Comparison of ENCODE assay signal across 9 mouse cellular contexts in genomic region chr7:59230768-59231167, GRCm38 (mm10). TPM values are rescaled to one million over a fixed set of nuclear protein-coding genes. Genes with fewer than 3 reads are reported as not detected.
DNase-seq lines count a peak whose midpoint lies in the region; ATAC-seq and TF ChIP-seq lines count a peak whose summit lies in the region.
"Had no signal": no experiment of that assay in that cellular context is flagged by ENCODE, and none has a peak within 500 bp of the region (broad histone marks: within the 10 kb centered on the region; RNA-seq: fewer than 3 reads in every experiment).

No protein-coding gene starts in this region.

- no peaks in the 10 kb centered on the region for H3K4me1 ChIP-seq in heart, embryonic 10.5 days
- H3K4me1 ChIP-seq in CH12.LX (ENCODE audit: control insufficient read depth in 1 of 2, insufficient read depth in 2 of 2) = 0 out of 4 replicates have a peak, but pooled peaks cover 0 to 6% of the 10 kb centered on the region in 2 experiments
- peaks cover 11% of the 10 kb centered on the region for H3K4me1 ChIP-seq in forebrain, postnatal 0 days (ENCODE audit: insufficient read depth)
- H3K4me1 ChIP-seq in liver, embryonic 15.5 days (replicated peaks) = peaks cover 24% of the 10 kb centered on the region

- 73% methylated on average over 5 of the region's 5 CpGs for WGBS in heart, embryonic 10.5 days
- 47% methylated on average over 5 of the region's 5 CpGs for WGBS in forebrain, postnatal 0 days
- 54% methylated on average over 5 of the region's 5 CpGs for WGBS in liver, embryonic 15.5 days (ENCODE audit: insufficient replicate concordance)

- ATAC-seq in forebrain, postnatal 0 days = no peak
- ATAC-seq in liver, embryonic 15.5 days (ENCODE audit: insufficient read depth) = no peak

- no peak for DNase-seq in heart, embryonic 10.5 days (ENCODE audit: low spot score)
- DNase-seq in heart, adult 11 months = no peak
- DNase-seq in CH12.LX (ENCODE audit: extremely low read depth) = no peak
- no peak for DNase-seq in forebrain, postnatal 0 days
- no peak for DNase-seq in spleen, postnatal 10 days (ENCODE audit: low spot score in 2 of 2)
- DNase-seq in urinary bladder, postnatal 36 days (ENCODE audit: low spot score in 2 of 2) = no peak
- DNase-seq in spleen, postnatal 4 days (ENCODE audit: low spot score in 2 of 2) = no peak
- DNase-seq: kidney, adult 11 months had no signal

- H3K79me2 ChIP-seq in CH12.LX (replicated peaks; ENCODE audit: control insufficient read depth, extremely low read depth, insufficient read depth, poor library complexity, severe bottlenecking) = peaks cover 38% of the 10 kb centered on the region

- no peak for TF ChIP-seq RAD21 in CH12.LX (IDR thresholded peaks at IDR 0.05; ENCODE audit: low read depth, low read length)

- H3K9ac ChIP-seq in CH12.LX (ENCODE audit: insufficient read depth, low read depth) = peak overlapping the region; percentile 92; the same call in 1 of the 2 replicates
- 0 out of 2 replicates have a peak overlapping the region, but pooled peaks have one; percentile 93 for H3K9ac ChIP-seq in forebrain, postnatal 0 days
- H3K9ac ChIP-seq in liver, embryonic 15.5 days = no peak overlapping the region

- no peak for TF ChIP-seq EP300 in CH12.LX (IDR thresholded peaks at IDR 0.05; ENCODE audit: low read length)

- in situ Hi-C loops in CH12.LX (cut with MboI; ENCODE audit: low pct_ligation_motif_present, low pct_unique_long_range_greater_than_20kb, low sequenced_read_pairs) = no loop called here

- peak overlapping the region; percentile 61; the same call in 1 of the 2 replicates for H3K4me2 ChIP-seq in CH12.LX (ENCODE audit: insufficient read depth, low read depth, poor library complexity, severe bottlenecking)
- peak overlapping the region; percentile 71 for H3K4me2 ChIP-seq in forebrain, postnatal 0 days (ENCODE audit: low read depth)
- peak overlapping the region; percentile 75 for H3K4me2 ChIP-seq in liver, embryonic 15.5 days

- TF ChIP-seq CTCF in CH12.LX (conservative IDR thresholded peaks at IDR 0.05 in 1 of 2, IDR thresholded peaks at IDR 0.05 in 1 of 2; ENCODE audit: low read depth in 2 of 2, low read length in 2 of 2) = no peak
- TF ChIP-seq CTCF in forebrain, postnatal 0 days (IDR thresholded peaks at IDR 0.05; ENCODE audit: low read depth) = no peak

- no peaks in the 10 kb centered on the region for H3K9me3 ChIP-seq in heart, embryonic 10.5 days
- H3K9me3 ChIP-seq in CH12.LX (replicated peaks; ENCODE audit: low read length) = no peaks in the 10 kb centered on the region
- no peaks in the 10 kb centered on the region for H3K9me3 ChIP-seq in forebrain, postnatal 0 days (ENCODE audit: low read length)
- no peaks in the 10 kb centered on the region for H3K9me3 ChIP-seq in liver, embryonic 15.5 days (replicated peaks)

- peak overlapping the region; percentile 82 for H3K4me3 ChIP-seq in heart, embryonic 10.5 days
- peak overlapping the region in 2 of 3 experiments; percentile 60 to 94 for H3K4me3 ChIP-seq in CH12.LX (replicated peaks in 1 of 3; ENCODE audit: low read depth in 2 of 3, low read length in 2 of 3, poor library complexity in 1 of 3)
- peak overlapping the region; percentile 68 for H3K4me3 ChIP-seq in forebrain, postnatal 0 days (ENCODE audit: low read depth, low read length)
- peak overlapping the region; percentile 29 for H3K4me3 ChIP-seq in liver, embryonic 15.5 days (replicated peaks)

- H3K27me3 ChIP-seq in heart, embryonic 10.5 days (ENCODE audit: insufficient read depth, poor library complexity, severe bottlenecking) = no peaks in the 10 kb centered on the region
- H3K27me3 ChIP-seq in CH12.LX (replicated peaks) = no peaks in the 10 kb centered on the region
- H3K27me3 ChIP-seq in forebrain, postnatal 0 days (ENCODE audit: insufficient read depth, low read length) = no peaks in the 10 kb centered on the region
- no peaks in the 10 kb centered on the region for H3K27me3 ChIP-seq in liver, embryonic 15.5 days

- H3K27ac ChIP-seq in heart, embryonic 10.5 days = no peak overlapping the region
- H3K27ac ChIP-seq in CH12.LX (ENCODE audit: insufficient read depth, low read depth) = no peak overlapping the region
- H3K27ac ChIP-seq in forebrain, postnatal 0 days (ENCODE audit: low read depth, low read length) = no peak overlapping the region
- no peak overlapping the region for H3K27ac ChIP-seq in liver, embryonic 15.5 days (replicated peaks)

- no peaks in the 10 kb centered on the region for H3K36me3 ChIP-seq in heart, embryonic 10.5 days
- no peaks in the 10 kb centered on the region for H3K36me3 ChIP-seq in CH12.LX (replicated peaks in 1 of 2; ENCODE audit: control insufficient read depth in 1 of 2, insufficient read depth in 1 of 2, low read length in 1 of 2)
- no peaks in the 10 kb centered on the region for H3K36me3 ChIP-seq in forebrain, postnatal 0 days (ENCODE audit: insufficient read depth)
- H3K36me3 ChIP-seq in liver, embryonic 15.5 days (replicated peaks) = no peaks in the 10 kb centered on the region

- dilution Hi-C loops in CH12.LX (cut with MboI; ENCODE audit: extremely low pct_ligation_motif_present, extremely low pct_unique_long_range_greater_than_20kb, low sequenced_read_pairs) = no loop called here

- TF ChIP-seq POLR2A in CH12.LX (IDR thresholded peaks at IDR 0.05; ENCODE audit: low read depth, low read length) = no peak

TF ChIP-seq in CH12.LX, 34 proteins besides CTCF, POLR2A, EP300 and RAD21:
- TF ChIP-seq ZNF384 (IDR thresholded peaks at IDR 0.05; ENCODE audit: low read depth, low read length) = peak; percentile 64
- no peak for TF ChIP-seq CHD1 (IDR thresholded peaks at IDR 0.05; ENCODE audit: low read depth, low read length)

RNA-seq across cellular contexts. Expression of gene Ube3a, which starts 2.2 kb away (rescaled TPM):
- 111 TPM in 2 replicates for polyA plus RNA-seq in heart, embryonic 10.5 days (2016; fragmentation: Nextera tagmentation; extraction: Ambion mirVana)
- total RNA-seq in CH12.LX (2012; rRNA removed) (80.2 and 83.3 TPM in 2 replicates), CH12.LX (2014; rRNA removed) (45.5 and 59.9 TPM in 2 replicates)
- 34.3 and 35.6 TPM in 2 replicates for polyA plus RNA-seq in CH12.LX (2012; ENCODE audit: insufficient read length, low read depth)
- total RNA-seq in forebrain, postnatal 0 days (2014; rRNA removed) = 97.5 and 129 TPM in 2 replicates
- polyA plus RNA-seq in forebrain, postnatal 0 days (2015; fragmentation: Nextera tagmentation; extraction: Ambion mirVana) = 114 and 145 TPM in 2 replicates
- 51.3 and 52.5 TPM in 2 replicates for polyA plus RNA-seq in liver, embryonic 15.5 days (2015; fragmentation: Nextera tagmentation; extraction: Ambion mirVana)

Comparison
In these comparisons a context has a peak if more than half of its experiments do, and no peak if none do; other contexts are left out.
1. H3K4me3 ChIP-seq: peak in every context shown above with its lines; median percentile 82 in heart, embryonic 10.5 days; 77 in CH12.LX; 68 in forebrain, postnatal 0 days; 29 in liver, embryonic 15.5 days.